Mouse (Mus musculus) spleen, adult 2 months (tissue): ENCODE data around the gene Ddx6.

Experiments
- CTCF ChIP-seq: fragments of 200-500 bp; IDR thresholded peaks from 2 replicates; pipeline ENCODE4 v1.5.1; 2011; ENCODE audit warnings: mild to moderate bottlenecking, inconsistent platforms; ENCODE audit not compliant: insufficient read depth, insufficient read length, insufficient replicate concordance; ENCODE audit errors: extremely low read depth
- POLR2A ChIP-seq: fragments of 200-500 bp; IDR thresholded peaks from 2 replicates; pipeline ENCODE4 v1.6.1; 2011; ENCODE audit warnings: low read depth, low read length, inconsistent platforms

GRCm38 (mm10) chr9:44587262-44588160 is 17.2 kb upstream of the Ddx6 start:
- TF ChIP-seq CTCF, result no peak
- TF ChIP-seq POLR2A, result no peak
